Mouse (Mus musculus): ENCODE measurements around the gene Trpv4.
A peak's percentile ranks its signal among the peaks of the same experiment; 100 is the strongest.

Trpv4 gene

GRCm38 (mm10) chr5:114667228-114667856 is 9.1 kb upstream of the Trpv4 start:
- peak; percentile 98 to 100 for DNase-seq

- no peak for DNase-seq
Measured at GRCm38 (mm10) chr5:114666659-114667058, 8.4 kb upstream of the Trpv4 start.

- no peak for DNase-seq
Measured at GRCm38 (mm10) chr5:114664750-114665149, 6.5 kb upstream of the Trpv4 start.

GRCm38 (mm10) chr5:114664139-114664538 is 5.9 kb upstream of the Trpv4 start:
- no peak for DNase-seq

GRCm38 (mm10) chr5:114661029-114661428 is 2.8 kb upstream of the Trpv4 start:
- DNase-seq, result no peak

- no peak for DNase-seq
Measured at GRCm38 (mm10) chr5:114657426-114657825, 795 bp downstream of the Trpv4 start.

- no peak for DNase-seq
Measured at GRCm38 (mm10) chr5:114656305-114656704, 1.9 kb downstream of the Trpv4 start.

- no peak for DNase-seq
Measured at GRCm38 (mm10) chr5:114655721-114656120, 2.5 kb downstream of the Trpv4 start.

- no peak for DNase-seq
Measured at GRCm38 (mm10) chr5:114653656-114654437, 4.4 kb downstream of the Trpv4 start.

GRCm38 (mm10) chr5:114651449-114651848 is 6.8 kb downstream of the Trpv4 start:
- no peak for DNase-seq

GRCm38 (mm10) chr5:114651002-114651401 is 7.2 kb downstream of the Trpv4 start:
- DNase-seq, result no peak

- DNase-seq, result no peak
Measured at GRCm38 (mm10) chr5:114648728-114649311, 9.4 kb downstream of the Trpv4 start.

- DNase-seq, result peak; percentile 14 to 30
Measured at GRCm38 (mm10) chr5:114647211-114647974, 10.8 kb downstream of the Trpv4 start.

GRCm38 (mm10) chr5:114645916-114646315 is 12.3 kb downstream of the Trpv4 start:
- DNase-seq, result no peak

GRCm38 (mm10) chr5:114644918-114645317 is 13.3 kb downstream of the Trpv4 start:
- DNase-seq, result no peak

GRCm38 (mm10) chr5:114640809-114641208 is 17.4 kb downstream of the Trpv4 start:
- DNase-seq, result no peak

GRCm38 (mm10) chr5:114639645-114639957 is 18.6 kb downstream of the Trpv4 start:
- DNase-seq, result no peak

GRCm38 (mm10) chr5:114638769-114639644 is 19.2 kb downstream of the Trpv4 start:
- DNase-seq, result peak; percentile 80 to 85

GRCm38 (mm10) chr5:114636091-114636490 is 22.1 kb downstream of the Trpv4 start:
- DNase-seq, result no peak

GRCm38 (mm10) chr5:114631336-114631735 is 26.9 kb downstream of the Trpv4 start:
- peak in 1 of 2 experiments; percentile 34 for DNase-seq

- DNase-seq, result peak; percentile 67 to 73
Measured at GRCm38 (mm10) chr5:114625590-114625989, 32.6 kb downstream of the Trpv4 start.

GRCm38 (mm10) chr5:114620305-114620704 is 37.9 kb downstream of the Trpv4 start:
- DNase-seq, result no peak

All from thymus, postnatal 36 days (tissue).